Mouse (Mus musculus) liver, adult 2 months (tissue): ENCODE measurements at regions not wholly inside any gene's neighbourhood (a gene's known extent, or its start where the extent isn't known, plus 50 kb on each side); places are given as distances from the start of the nearest gene placed in this dataset.

Source experiments
- DNase-seq: peaks from one replicate; pipeline ENCODE4 v3.0.0-alpha.2; 2011; ENCODE audit warnings: low read depth, low spot score; ENCODE audit errors: extremely low read depth
- H3K27ac ChIP-seq: fragments of 200-500 bp; replicated peaks from 2 replicates; pipeline ENCODE4 v1.5.1; 2012; ENCODE audit warnings: low read depth, mild to moderate bottlenecking, control low read depth, inconsistent platforms, low read length; ENCODE audit not compliant: insufficient read depth
- H3K27me3 ChIP-seq: fragments of 200-500 bp; 2 replicates; pipeline ENCODE4 v1.6.1; 2012; ENCODE audit warnings: mild to moderate bottlenecking, moderate library complexity, low read length, inconsistent platforms; ENCODE audit not compliant: control insufficient read depth, insufficient read depth
- H3K36me3 ChIP-seq: fragments of 200-500 bp; 2 replicates; pipeline ENCODE4 v1.6.1; 2012; ENCODE audit warnings: low read length, inconsistent platforms; ENCODE audit not compliant: control insufficient read depth, insufficient read depth
- H3K4me1 ChIP-seq: fragments of 200-500 bp; 2 replicates; pipeline ENCODE4 v1.6.1; 2011; ENCODE audit warnings: low read length; ENCODE audit not compliant: control insufficient read depth, insufficient read depth
- H3K4me3 ChIP-seq: fragments of 200-500 bp; 2 replicates; pipeline ENCODE4 v1.5.1; 2011; ENCODE audit warnings: low read depth, mild to moderate bottlenecking, control low read depth, low read length, moderate library complexity; ENCODE audit not compliant: insufficient read depth
- H3K79me2 ChIP-seq: fragments of 200-500 bp; 2 replicates; pipeline ENCODE4 v1.6.1; 2012; ENCODE audit warnings: inconsistent platforms, mild to moderate bottlenecking, low read length, moderate library complexity; ENCODE audit not compliant: control insufficient read depth, insufficient read depth
- H3K9ac ChIP-seq: fragments of 200-500 bp; 2 replicates; pipeline ENCODE4 v1.6.1; 2012; ENCODE audit warnings: low read depth, mild to moderate bottlenecking, control low read depth, inconsistent platforms, low read length
- CTCF ChIP-seq: fragments of 200-500 bp; IDR thresholded peaks from 2 replicates; pipeline ENCODE4 v1.5.1; 2011; ENCODE audit warnings: low read depth, low read length, control low read depth
- POLR2A ChIP-seq: fragments of 200-500 bp; IDR thresholded peaks from 2 replicates; pipeline ENCODE4 v1.6.1; 2011; ENCODE audit warnings: low read length, control low read depth; ENCODE audit not compliant: insufficient read depth; ENCODE audit errors: extremely low read depth
- WGBS: fragments of 180-500 bp; shearing (Covaris S2); methylation state at CpG from one replicate; pipeline ENCODE4 v1.1.7; 2018; 5-methylcytosine and 5-hydroxymethylcytosine counted together

- WGBS: 54% methylated on average over 2 of the region's 2 CpGs
- no peaks in the 10 kb centered on the region for H3K27me3 ChIP-seq
- no peak for TF ChIP-seq POLR2A
- no peak for TF ChIP-seq CTCF
- no peak overlapping the region for H3K9ac ChIP-seq
- no peaks in the 10 kb centered on the region for H3K36me3 ChIP-seq
- H3K4me1 ChIP-seq: no peaks in the 10 kb centered on the region
- no peak for DNase-seq
- no peaks in the 10 kb centered on the region for H3K79me2 ChIP-seq
- H3K4me3 ChIP-seq: no peak overlapping the region
- no peak overlapping the region for H3K27ac ChIP-seq
These were observed 803.2 kb upstream of the Pou3f3 start for GRCm38 (mm10) chr1:41892376-41892775.

GRCm38 (mm10) chr1:41897768-41898330, 797.7 kb upstream of the Pou3f3 start:
- Histone ChIP-seq H3K4me1 (no peaks in the 10 kb centered on the region), H3K27ac (no peak overlapping the region), H3K4me3 (no peak overlapping the region), H3K9ac (no peak overlapping the region), H3K27me3 (no peaks in the 10 kb centered on the region), H3K79me2 (no peaks in the 10 kb centered on the region), H3K36me3 (no peaks in the 10 kb centered on the region)
- no peak for DNase-seq
- 70% methylated on average over 4 of the region's 4 CpGs for WGBS
- no peak for TF ChIP-seq CTCF
- TF ChIP-seq POLR2A: no peak

GRCm38 (mm10) chr1:41900370-41900769, 795.2 kb upstream of the Pou3f3 start:
- Histone ChIP-seq H3K27ac (no peak overlapping the region), H3K27me3 (no peaks in the 10 kb centered on the region), H3K9ac (no peak overlapping the region), H3K4me3 (no peak overlapping the region), H3K79me2 (no peaks in the 10 kb centered on the region), H3K4me1 (no peaks in the 10 kb centered on the region), H3K36me3 (no peaks in the 10 kb centered on the region)
- no peak for DNase-seq
- TF ChIP-seq POLR2A (no peak), CTCF (no peak)
- 78% methylated on average over 6 of the region's 6 CpGs for WGBS

- Histone ChIP-seq H3K4me3 (no peak overlapping the region), H3K27me3 (no peaks in the 10 kb centered on the region), H3K36me3 (no peaks in the 10 kb centered on the region), H3K27ac (no peak overlapping the region), H3K9ac (no peak overlapping the region), H3K79me2 (no peaks in the 10 kb centered on the region), H3K4me1 (no peaks in the 10 kb centered on the region)
- no peak for DNase-seq
- 62% methylated on average over 5 of the region's 5 CpGs for WGBS
- TF ChIP-seq POLR2A (no peak), CTCF (no peak)
These were observed 789.6 kb upstream of the Pou3f3 start for GRCm38 (mm10) chr1:41905971-41906370.

GRCm38 (mm10) chr1:41908001-41908807, 787.4 kb upstream of the Pou3f3 start:
- Histone ChIP-seq H3K36me3 (no peaks in the 10 kb centered on the region), H3K9ac (no peak overlapping the region), H3K27ac (no peak overlapping the region), H3K79me2 (no peaks in the 10 kb centered on the region), H3K4me3 (no peak overlapping the region), H3K27me3 (no peaks in the 10 kb centered on the region), H3K4me1 (no peaks in the 10 kb centered on the region)
- 89% methylated on average over 8 of the region's 8 CpGs for WGBS
- TF ChIP-seq POLR2A: no peak
- no peak for TF ChIP-seq CTCF
- no peak for DNase-seq

- H3K27me3 ChIP-seq: no peaks in the 10 kb centered on the region
- no peak overlapping the region for H3K4me3 ChIP-seq
- WGBS: 85% methylated on average over 5 of the region's 5 CpGs
- H3K27ac ChIP-seq: no peak overlapping the region
- H3K9ac ChIP-seq: no peak overlapping the region
- H3K79me2 ChIP-seq: no peaks in the 10 kb centered on the region
- no peak for DNase-seq
- no peaks in the 10 kb centered on the region for H3K4me1 ChIP-seq
- no peaks in the 10 kb centered on the region for H3K36me3 ChIP-seq
- TF ChIP-seq CTCF (no peak), POLR2A (no peak)
These were observed 786.8 kb upstream of the Pou3f3 start for GRCm38 (mm10) chr1:41908808-41909110.
